Mouse (Mus musculus) brown adipose tissue, adult 24 weeks (tissue): Measurements from ENCODE around the gene Ruvbl1. TPM values are rescaled to one million over a fixed set of nuclear protein-coding genes. Genes with fewer than 3 reads are reported as not detected.

Experiments
- H3K27ac ChIP-seq: fragments of 200-500 bp; replicated peaks from 2 replicates; pipeline ENCODE4 v1.5.1; 2012; ENCODE audit warnings: low read depth, mild to moderate bottlenecking, low read length
- H3K4me1 ChIP-seq: fragments of 200-500 bp; 2 replicates; pipeline ENCODE4 v1.6.1; 2012; ENCODE audit warnings: low read length, mixed read lengths; ENCODE audit not compliant: control insufficient read depth, insufficient read depth, insufficient read length
- H3K4me3 ChIP-seq: fragments of 200-500 bp; 2 replicates; pipeline ENCODE4 v1.5.1; 2012; ENCODE audit warnings: low read depth, mild to moderate bottlenecking, low read length, moderate library complexity; ENCODE audit not compliant: insufficient read depth
- polyA plus RNA-seq: library from polyadenylated mRNA; stranded (reverse); fragments of >200 nt; gene quantifications from 2 replicates; pipeline ENCODE4 v1.2.4, GENCODE M21; 2012; ENCODE audit not compliant: missing spikeins, insufficient read depth, insufficient read length

Gene Ruvbl1
- polyA plus RNA-seq, 1 experiment, result 16.4 TPM

GRCm38 (mm10) chr6:88516667-88517066 is 51.5 kb downstream of the Ruvbl1 start:
- Histone ChIP-seq H3K4me3 (no peak overlapping the region), H3K4me1 (peaks cover 12% of the 10 kb centered on the region; the same call in 1 of the 2 replicates), H3K27ac (no peak overlapping the region)

DNA sequence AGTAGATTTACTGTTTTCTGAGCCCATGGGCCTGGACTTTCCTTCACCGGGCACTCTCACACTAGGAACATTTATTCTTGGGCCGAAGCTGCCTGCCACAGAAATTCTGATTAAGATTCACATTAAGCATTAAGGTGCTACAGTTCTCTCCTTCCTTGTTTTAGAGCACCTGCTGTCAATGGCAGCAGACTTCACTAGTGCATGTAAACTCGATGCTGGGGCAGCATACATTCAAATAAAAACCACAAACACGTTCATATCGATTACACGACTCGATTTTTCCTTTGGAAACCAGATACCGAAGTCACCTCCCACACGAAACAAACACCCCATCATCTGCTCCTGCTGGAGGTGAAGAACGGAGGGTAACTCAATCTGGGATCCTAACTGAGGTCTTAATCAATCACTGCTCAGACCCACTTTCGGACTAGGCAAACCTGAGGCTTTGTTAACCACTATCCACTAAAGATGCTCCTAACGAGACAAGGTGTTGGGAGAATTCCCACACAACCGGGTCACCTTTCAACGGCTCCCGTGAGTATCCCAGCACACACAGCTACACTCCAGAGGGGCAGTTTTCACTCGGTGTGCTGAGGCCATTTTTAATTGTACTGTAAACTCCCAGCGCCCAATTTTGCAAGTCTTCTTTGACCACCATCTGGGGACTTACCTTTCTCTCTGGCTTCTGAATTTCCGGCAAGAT is 52.6 kb downstream of the Ruvbl1 start:
- Histone ChIP-seq H3K27ac (peak overlapping the region; percentile 79; the same call in 1 of the 2 replicates), H3K4me3 (peak overlapping the region; percentile 92), H3K4me1 (peaks cover 12% of the 10 kb centered on the region; the same call in 1 of the 2 replicates)

- Histone ChIP-seq H3K4me1 (peaks cover 12% of the 10 kb centered on the region; the same call in 1 of the 2 replicates), H3K4me3 (peak within 1 kb of the TSS; percentile 92), H3K27ac (peak within 1 kb of the TSS; percentile 90)
Measured at GRCm38 (mm10) chr6:88518404-88519263, 53.4 kb downstream of the Ruvbl1 start, which contains the start of gene Sec61a1. Sec61a1 (minus strand) TSS chr6:88518905.

DNA sequence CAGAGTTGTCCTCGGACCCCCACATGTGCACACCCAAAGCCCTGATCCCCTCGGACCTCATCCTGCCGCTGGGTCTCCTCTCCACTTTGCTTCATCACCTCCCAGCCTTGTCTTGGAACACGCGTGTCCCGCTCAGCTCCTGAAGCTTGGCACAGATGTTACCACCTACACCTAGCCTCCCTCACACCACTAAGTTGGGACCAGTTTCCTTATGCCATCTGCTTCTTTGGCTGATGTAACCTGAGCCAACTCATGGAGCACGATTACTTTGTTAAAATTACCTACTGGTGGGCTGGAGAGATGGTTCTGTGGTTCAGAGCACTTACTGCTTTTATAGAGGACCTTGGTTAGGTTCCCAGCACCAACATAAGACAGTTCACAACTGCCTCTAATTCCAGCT is 56.6 kb downstream of the Ruvbl1 start:
- no peak overlapping the region for H3K27ac ChIP-seq
- H3K4me1 ChIP-seq, result peaks cover 12% of the 10 kb centered on the region; the same call in 1 of the 2 replicates
- no peak overlapping the region for H3K4me3 ChIP-seq

GRCm38 (mm10) chr6:88522606-88523005 is 57.4 kb downstream of the Ruvbl1 start:
- no peak overlapping the region for H3K4me3 ChIP-seq

GRCm38 (mm10) chr6:88523043-88523442 is 57.8 kb downstream of the Ruvbl1 start:
- Histone ChIP-seq H3K4me1 (peaks cover 5% of the 10 kb centered on the region; the same call in 1 of the 2 replicates), H3K4me3 (no peak overlapping the region), H3K27ac (no peak overlapping the region)

More at GRCm38 (mm10) chr6:88522606-88523005, 57.4 kb downstream of the Ruvbl1 start:
- H3K27ac ChIP-seq, result no peak overlapping the region
- H3K4me1 ChIP-seq, result peaks cover 9% of the 10 kb centered on the region; the same call in 1 of the 2 replicates

GRCm38 (mm10) chr6:88523451-88523850 is 58.2 kb downstream of the Ruvbl1 start:
- H3K27ac ChIP-seq, result no peak overlapping the region
- 0 out of 2 replicates have a peak, but pooled peaks cover 5% of the 10 kb centered on the region for H3K4me1 ChIP-seq
- H3K4me3 ChIP-seq, result no peak overlapping the region

DNA sequence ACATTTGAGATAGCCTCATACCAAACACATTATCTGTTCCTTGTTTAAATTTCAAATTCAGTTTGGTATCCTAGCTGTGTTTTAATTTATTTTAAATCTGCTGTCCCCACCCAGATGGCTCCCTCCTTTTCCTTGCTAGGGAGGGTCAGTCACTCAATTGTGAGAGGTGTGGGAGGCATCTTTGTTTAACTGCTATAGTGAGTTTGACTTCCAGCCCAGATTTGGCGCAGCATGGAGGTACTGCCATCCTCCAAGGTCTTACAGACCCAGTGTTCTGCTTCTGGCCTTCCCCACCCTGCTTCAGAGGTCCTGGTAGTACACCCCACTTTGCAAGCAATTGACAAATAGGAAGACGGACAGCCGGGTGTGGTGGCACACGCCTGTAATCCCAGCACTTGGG is 58.8 kb downstream of the Ruvbl1 start:
- no peak overlapping the region for H3K27ac ChIP-seq
- 0 out of 2 replicates have a peak, but pooled peaks cover 5% of the 10 kb centered on the region for H3K4me1 ChIP-seq
- no peak overlapping the region for H3K4me3 ChIP-seq

DNA sequence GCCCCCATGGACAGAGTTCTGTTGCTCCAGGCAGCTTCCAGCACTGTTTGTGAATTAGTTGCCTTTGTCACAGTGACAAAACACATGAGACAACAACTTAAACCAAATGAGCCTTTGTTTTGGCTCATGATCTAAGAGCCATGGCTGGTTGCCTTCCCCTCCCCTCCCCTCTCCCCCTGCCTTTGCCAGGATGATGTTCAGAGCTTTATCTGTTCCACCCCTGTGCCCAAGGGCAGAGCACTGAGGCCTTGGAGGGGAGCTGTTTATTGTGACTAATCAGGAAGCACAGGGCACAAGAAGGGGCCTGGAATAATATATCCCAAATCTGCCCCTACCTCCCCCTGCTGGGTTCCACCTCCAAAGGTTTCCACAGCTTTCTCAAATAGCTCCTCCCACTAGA is 65.1 kb downstream of the Ruvbl1 start:
- H3K27ac ChIP-seq, result no peak overlapping the region
- no peaks in the 10 kb centered on the region for H3K4me1 ChIP-seq
- no peak overlapping the region for H3K4me3 ChIP-seq

- H3K27ac ChIP-seq, result no peak overlapping the region
- H3K4me1 ChIP-seq, result no peaks in the 10 kb centered on the region
- no peak overlapping the region for H3K4me3 ChIP-seq
Measured at GRCm38 (mm10) chr6:88540093-88540755, 75.0 kb downstream of the Ruvbl1 start.

GRCm38 (mm10) chr6:88544241-88544640 is 79.0 kb downstream of the Ruvbl1 start:
- H3K4me1 ChIP-seq, result no peaks in the 10 kb centered on the region
- H3K27ac ChIP-seq, result no peak overlapping the region
- no peak overlapping the region for H3K4me3 ChIP-seq

DNA sequence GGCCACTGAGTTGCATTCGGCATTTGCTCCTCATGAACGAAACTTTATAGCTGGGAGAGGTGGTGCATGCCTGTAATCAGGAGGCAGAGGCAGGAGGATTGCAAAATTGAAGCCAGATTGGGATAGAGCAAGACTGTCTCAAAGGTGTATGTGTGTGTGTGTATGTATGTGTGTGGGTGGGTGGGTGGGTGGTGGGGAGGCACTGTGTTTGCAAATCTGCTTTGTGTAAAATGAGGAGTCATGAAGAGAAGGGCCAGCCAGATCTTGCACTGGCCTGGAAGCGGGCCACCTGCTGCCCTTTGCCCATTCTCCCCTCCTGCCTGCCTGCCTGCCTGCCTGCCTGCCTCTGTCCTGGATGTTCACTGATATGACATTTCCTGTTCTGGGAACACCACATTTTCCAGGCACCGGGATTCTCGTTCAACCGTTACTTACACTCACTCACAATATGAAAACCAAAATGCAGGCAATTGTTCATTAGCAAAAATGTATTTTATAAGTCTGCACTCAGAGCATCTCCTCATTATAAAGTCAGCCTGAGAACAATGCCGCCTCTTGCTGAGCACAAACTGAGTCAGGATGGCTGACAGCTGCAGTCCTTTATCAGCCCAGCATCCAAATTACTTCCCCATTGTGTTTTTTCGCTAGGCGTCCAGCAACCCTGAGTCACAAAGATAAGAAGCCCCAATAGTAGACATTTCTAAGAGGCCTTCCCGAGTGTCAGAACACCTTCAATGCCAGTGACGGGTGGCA is 79.6 kb downstream of the Ruvbl1 start:
- H3K4me1 ChIP-seq, result no peaks in the 10 kb centered on the region
- no peak overlapping the region for H3K4me3 ChIP-seq
- H3K27ac ChIP-seq, result no peak overlapping the region

DNA sequence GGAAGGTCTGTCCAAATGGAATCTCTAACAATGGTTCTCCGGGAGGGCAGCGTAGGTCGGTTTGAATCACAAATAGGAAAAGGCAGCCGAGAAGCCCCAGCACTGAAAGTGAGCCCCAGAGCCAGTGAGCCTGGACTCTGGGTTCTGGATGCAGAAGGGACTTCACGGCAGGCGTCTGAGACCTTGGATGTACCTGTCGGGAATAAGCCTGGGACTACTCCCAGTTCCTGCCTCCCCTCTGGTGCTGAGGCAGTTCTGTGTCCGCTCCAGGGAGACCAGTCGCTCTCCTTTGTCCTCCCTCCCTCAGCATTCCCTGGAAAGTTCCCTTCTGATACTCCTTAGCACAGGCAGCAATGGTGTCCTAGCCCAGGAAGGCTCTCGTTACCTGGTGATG is 80.2 kb downstream of the Ruvbl1 start:
- H3K27ac ChIP-seq, result no peak overlapping the region

More for the DNA sequence above, 80.2 kb downstream of the Ruvbl1 start:
- Histone ChIP-seq H3K4me3 (no peak overlapping the region), H3K4me1 (no peaks in the 10 kb centered on the region)
